Mouse (Mus musculus) CH12.LX (cell line): ENCODE results near the gene Palm2.

Experiments
- CTCF ChIP-seq, 2 experiments: IDR thresholded peaks in 1 of 2; conservative IDR thresholded peaks in 1 of 2; 2 replicates each; pipeline ENCODE4 v1.5.1; 2011 to 2012; ENCODE audit warnings: low read depth in 2 of 2, low read length in 2 of 2, improper control_type of control experiment in 1 of 2, inconsistent platforms in 1 of 2, mild to moderate bottlenecking in 1 of 2, moderate library complexity in 1 of 2
- ELF1 ChIP-seq: IDR thresholded peaks from 2 replicates; pipeline ENCODE4 v1.6.1; 2014; ENCODE audit warnings: low read depth, mild to moderate bottlenecking, inconsistent platforms, low read length, improper control_type of control experiment
- EP300 ChIP-seq: IDR thresholded peaks from 2 replicates; pipeline ENCODE4 v1.6.1; 2011; ENCODE audit warnings: low read length, improper control_type of control experiment
- HCFC1 ChIP-seq: IDR thresholded peaks from 2 replicates; pipeline ENCODE4 v1.6.1; 2012; ENCODE audit warnings: low read depth, mild to moderate bottlenecking, inconsistent platforms, low read length, improper control_type of control experiment
- IRF4 ChIP-seq: IDR thresholded peaks from 2 replicates; pipeline ENCODE4 v1.6.1; 2014; ENCODE audit warnings: low read depth, mild to moderate bottlenecking, inconsistent platforms, low read length, improper control_type of control experiment
- MAFK ChIP-seq: IDR thresholded peaks from 2 replicates; pipeline ENCODE4 v1.6.1; 2011; ENCODE audit warnings: low read length, improper control_type of control experiment; ENCODE audit not compliant: insufficient replicate concordance
- PAX5 ChIP-seq: IDR thresholded peaks from 2 replicates; pipeline ENCODE4 v1.6.1; 2012; ENCODE audit warnings: low read length, inconsistent platforms, mixed read lengths
- POLR2A ChIP-seq: IDR thresholded peaks from 2 replicates; pipeline ENCODE4 v1.6.1; 2011; ENCODE audit warnings: low read depth, mild to moderate bottlenecking, improper control_type of control experiment, low read length
- TBP ChIP-seq: conservative IDR thresholded peaks from 2 replicates; pipeline ENCODE4 v1.6.1; 2011; ENCODE audit warnings: low read depth, low read length, improper control_type of control experiment

GRCm38 (mm10) chr4:57637636-57638386, 203.8 kb downstream of the Palm2 start:
- no peak for TF ChIP-seq POLR2A
- TF ChIP-seq CTCF (conservative IDR thresholded peaks at IDR 0.05 in 1 of 2, IDR thresholded peaks at IDR 0.05 in 1 of 2; ENCODE audit: low read depth in 2 of 2, low read length in 2 of 2), result no peak
- TF ChIP-seq ELF1, result no peak
- no peak for TF ChIP-seq EP300
- no peak for TF ChIP-seq MAFK
- TF ChIP-seq TBP, result no peak
- no peak for TF ChIP-seq HCFC1
- TF ChIP-seq IRF4, result no peak
- no peak for TF ChIP-seq PAX5
